Mouse (Mus musculus) embryonic stem cell, embryonic (primary cell): Measurements from ENCODE around the gene Scaf8.

Experiments
- CTCF ChIA-PET, 4 experiments: fragments of 300-600 bp in 2 of 4; fragments of 350-600 bp in 2 of 4; sonication (Branson Sonifier 250); formaldehyde crosslinking; loops; one replicate each; lab custom pipeline; 2022; ENCODE audit warnings: inconsistent platforms in 2 of 4; lab: Charles Lee
- POLR2A ChIA-PET, 4 experiments: fragments of 300-600 bp in 2 of 4; fragments of 350-600 bp in 2 of 4; sonication (Branson Sonifier 250); formaldehyde crosslinking; loops; one replicate each; lab custom pipeline; 2022; ENCODE audit warnings: antibody characterized with exemption in 4 of 4, inconsistent platforms in 1 of 4; lab: Charles Lee

Scaf8 gene

GRCm38 (mm10) chr17:3218364-3218763 lies 103.6 kb downstream of the Scaf8 start:
- ChIA-PET POLR2A (interaction anchor here in 1 of 4 experiments (0.6 to 1.5 kb wide), 4 partner anchors 9 to 37 kb away, joined by 4 to 5 read pairs (median 4); no protein-coding TSS in a partner anchor), CTCF (no interaction called here)

GRCm38 (mm10) chr17:3218916-3219315 lies 104.1 kb downstream of the Scaf8 start:
- CTCF ChIA-PET = no interaction called here
- POLR2A ChIA-PET = interaction anchor here in 1 of 4 experiments (0.6 to 1.5 kb wide), 4 partner anchors 8 to 29 kb away, joined by 4 read pairs; no protein-coding TSS in a partner anchor

GRCm38 (mm10) chr17:3220201-3220600 lies 105.4 kb downstream of the Scaf8 start:
- POLR2A ChIA-PET = interaction anchor here in 1 of 4 experiments (1.7 kb wide), 1 partner anchor 10 kb away, joined by 6 read pairs; no protein-coding TSS in a partner anchor
- CTCF ChIA-PET = no interaction called here

GRCm38 (mm10) chr17:3223071-3223470 lies 108.3 kb downstream of the Scaf8 start:
- POLR2A ChIA-PET = interaction anchor here in 1 of 4 experiments (1.2 kb wide), 1 partner anchor 17 kb away, joined by 5 read pairs; no protein-coding TSS in a partner anchor

GRCm38 (mm10) chr17:3223721-3224120 lies 108.9 kb downstream of the Scaf8 start:
- CTCF ChIA-PET = interaction anchor here in 3 of 4 experiments (0.6 to 2.3 kb wide), 11 partner anchors 9 to 140 kb away, joined by 3 to 12 read pairs (median 4); no protein-coding TSS in a partner anchor
- POLR2A ChIA-PET = interaction anchor here in 1 of 4 experiments (0.6 to 1.6 kb wide), 5 partner anchors 9 to 239 kb away, joined by 4 to 6 read pairs (median 4); no protein-coding TSS in a partner anchor

More at GRCm38 (mm10) chr17:3223071-3223470, 108.3 kb downstream of the Scaf8 start:
- CTCF ChIA-PET = interaction anchor here in 1 of 4 experiments (2.3 kb wide), 1 partner anchor 10 kb away, joined by 12 read pairs; no protein-coding TSS in a partner anchor

GRCm38 (mm10) chr17:3224383-3225106 lies 109.8 kb downstream of the Scaf8 start:
- CTCF ChIA-PET = interaction anchor here in 3 of 4 experiments (0.6 to 2.3 kb wide), 11 partner anchors 9 to 141 kb away, joined by 3 to 12 read pairs (median 4); no protein-coding TSS in a partner anchor
- POLR2A ChIA-PET = interaction anchor here in 1 of 4 experiments (0.6 to 1.6 kb wide), 6 partner anchors 9 to 239 kb away, joined by 3 to 6 read pairs (median 4); partner anchors contain the start of gene Scaf8

- ChIA-PET POLR2A (interaction anchor here in 1 of 4 experiments (0.7 to 1.8 kb wide), 4 partner anchors 9 to 20 kb away, joined by 3 to 6 read pairs (median 4); no protein-coding TSS in a partner anchor), CTCF (interaction anchor here in 1 of 4 experiments (0.6 kb wide), 1 partner anchor 10 kb away, joined by 4 read pairs; no protein-coding TSS in a partner anchor)
Measured at GRCm38 (mm10) chr17:3230231-3231000, 115.6 kb downstream of the Scaf8 start.

- CTCF ChIA-PET = no interaction called here
- POLR2A ChIA-PET = interaction anchor here in 2 of 4 experiments (0.7 to 1.7 kb wide), 3 partner anchors 9 to 119 kb away, joined by 3 to 6 read pairs (median 3); no protein-coding TSS in a partner anchor
Measured at GRCm38 (mm10) chr17:3232626-3233025, 117.9 kb downstream of the Scaf8 start.

- ChIA-PET CTCF (no interaction called here), POLR2A (no interaction called here)
Measured at GRCm38 (mm10) chr17:3243672-3244071, 128.9 kb downstream of the Scaf8 start.

- CTCF ChIA-PET = interaction anchor here in 1 of 4 experiments (0.6 kb wide), 1 partner anchor 31 kb away, joined by 3 read pairs; no protein-coding TSS in a partner anchor
- POLR2A ChIA-PET = no interaction called here
Measured at GRCm38 (mm10) chr17:3244881-3245739, 130.3 kb downstream of the Scaf8 start.

GRCm38 (mm10) chr17:3246665-3247370 lies 132.0 kb downstream of the Scaf8 start:
- ChIA-PET CTCF (no interaction called here), POLR2A (no interaction called here)
